Mouse (Mus musculus) spleen, postnatal 36 days (tissue): ENCODE data around the gene Cdk5r1.

Source experiments
- DNase-seq, 2 experiments: peaks; one replicate each; pipeline ENCODE4 v3.0.0; 2022; ENCODE audit warnings: low spot score in 2 of 2, mixed read lengths in 1 of 2

Cdk5r1 gene

GRCm38 (mm10) chr11:80479906-80480866, 3.4 kb downstream of the Cdk5r1 start:
- no peak for DNase-seq

- no peak for DNase-seq
These were observed 4.7 kb downstream of the Cdk5r1 start for GRCm38 (mm10) chr11:80481409-80482050.

- no peak for DNase-seq
These were observed 5.5 kb downstream of the Cdk5r1 start for GRCm38 (mm10) chr11:80482347-80482746.

GRCm38 (mm10) chr11:80482921-80483320, 6.1 kb downstream of the Cdk5r1 start:
- no peak for DNase-seq

- no peak for DNase-seq
These were observed 6.8 kb downstream of the Cdk5r1 start for GRCm38 (mm10) chr11:80483536-80484067.

- no peak for DNase-seq
These were observed 7.5 kb downstream of the Cdk5r1 start for GRCm38 (mm10) chr11:80484191-80484791.

- no peak for DNase-seq
These were observed 8.3 kb downstream of the Cdk5r1 start for GRCm38 (mm10) chr11:80485120-80485551.

- DNase-seq = no peak
These were observed 8.9 kb downstream of the Cdk5r1 start for GRCm38 (mm10) chr11:80485622-80486206.

- DNase-seq = no peak
These were observed 11.2 kb downstream of the Cdk5r1 start for GRCm38 (mm10) chr11:80487904-80488587.

- DNase-seq = peak in 1 of 2 experiments; percentile 24
These were observed 12.5 kb downstream of the Cdk5r1 start for GRCm38 (mm10) chr11:80489172-80489881.

- DNase-seq = peak; percentile 51 to 56
These were observed 13.0 kb downstream of the Cdk5r1 start for GRCm38 (mm10) chr11:80489882-80490196.

- DNase-seq = no peak
These were observed 14.0 kb downstream of the Cdk5r1 start for GRCm38 (mm10) chr11:80490831-80491230.

GRCm38 (mm10) chr11:80493186-80493585, 16.4 kb downstream of the Cdk5r1 start:
- no peak for DNase-seq

- peak; percentile 45 to 48 for DNase-seq
These were observed 18.0 kb downstream of the Cdk5r1 start for GRCm38 (mm10) chr11:80494852-80495251.

GRCm38 (mm10) chr11:80495972-80496371, 19.1 kb downstream of the Cdk5r1 start:
- DNase-seq = no peak

- DNase-seq = no peak
These were observed 19.8 kb downstream of the Cdk5r1 start for GRCm38 (mm10) chr11:80496640-80497039.

GRCm38 (mm10) chr11:80497225-80497919, 20.5 kb downstream of the Cdk5r1 start:
- DNase-seq = no peak

- no peak for DNase-seq
These were observed 21.7 kb downstream of the Cdk5r1 start for GRCm38 (mm10) chr11:80498328-80499070.

GRCm38 (mm10) chr11:80499550-80499952, 22.7 kb downstream of the Cdk5r1 start:
- no peak for DNase-seq
